Mouse (Mus musculus) bone marrow macrophage, adult 2 months (primary cell): ENCODE data around the gene Acer2.

Experiments
- CTCF ChIP-seq: IDR thresholded peaks from 2 replicates; pipeline ENCODE4 v1.5.1; 2012; ENCODE audit warnings: low read depth, mild to moderate bottlenecking, low read length, moderate library complexity
- POLR2A ChIP-seq: IDR thresholded peaks from 2 replicates; pipeline ENCODE4 v1.6.1; 2012; ENCODE audit warnings: mild to moderate bottlenecking, low read depth, low read length, borderline replicate concordance

GRCm38 (mm10) chr4:86955448-86955847 lies 81.3 kb downstream of the Acer2 start:
- TF ChIP-seq CTCF (no peak), POLR2A (no peak)
